Mouse (Mus musculus): Measurements from ENCODE around the gene Lpo.

The Lpo gene

DNA sequence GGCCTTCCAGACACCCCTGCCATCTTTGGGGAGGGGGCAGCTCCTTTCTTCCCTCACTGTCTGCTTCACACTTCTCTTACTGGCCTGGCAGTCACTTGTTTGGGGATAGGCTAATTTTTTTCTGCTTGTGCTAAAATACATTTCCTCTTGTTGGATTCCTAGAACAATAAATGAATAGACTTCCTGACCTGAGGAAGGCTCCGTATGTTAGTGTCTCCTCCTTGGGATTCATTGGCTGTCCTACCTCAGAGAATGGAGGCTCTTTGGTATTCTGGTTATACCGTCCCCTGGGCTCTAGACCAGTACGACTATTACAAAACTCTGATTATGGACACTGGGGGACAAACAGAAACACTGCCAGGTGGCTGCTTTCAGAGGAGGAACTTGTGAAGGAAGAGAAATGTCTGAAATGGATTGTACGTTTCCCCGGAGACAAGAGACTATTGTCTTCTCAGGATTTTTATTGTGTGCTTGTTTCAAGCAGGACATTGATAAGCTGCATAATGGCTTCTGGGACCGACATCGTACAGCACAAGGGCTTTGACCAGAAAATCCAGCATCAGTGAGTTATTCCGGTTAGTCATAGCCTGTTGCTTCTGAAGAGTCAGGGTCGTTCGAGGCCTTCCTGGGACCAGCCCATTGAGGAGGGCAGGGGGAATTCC lies at the start of gene Lpo:
Gene Lpo (minus strand): TSS at position 51 of the 662 bp plus-strand sequence.
- no peak for DNase-seq (ENCODE audit: inconsistent age in 2 of 2, low spot score in 1 of 2)

DNA sequence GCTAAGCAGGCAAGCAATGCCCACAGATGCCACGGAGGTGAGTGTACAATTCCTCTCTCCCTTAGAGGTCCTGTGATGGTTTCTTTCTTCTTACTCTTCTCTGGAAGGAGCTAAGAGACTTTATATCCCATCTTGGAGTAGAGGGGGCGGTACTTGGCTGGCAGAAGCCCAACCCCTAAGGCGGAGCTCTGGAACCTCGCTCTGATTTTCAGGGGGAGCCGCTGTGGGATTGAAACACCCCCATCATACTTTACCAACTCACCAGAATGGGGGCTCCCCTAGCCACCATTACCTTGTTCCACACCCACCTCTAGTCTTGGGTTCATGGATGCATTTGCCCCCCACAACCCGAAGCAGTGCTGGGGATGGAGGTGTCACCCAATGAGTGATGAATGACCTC lies 47.3 kb upstream of the Lpo start, which contains the start of gene Epx:
Gene Epx (minus strand): TSS at position 101 of the 400 bp plus-strand sequence.
- no peak for DNase-seq (ENCODE audit: inconsistent age in 2 of 2, low spot score in 1 of 2)

DNA sequence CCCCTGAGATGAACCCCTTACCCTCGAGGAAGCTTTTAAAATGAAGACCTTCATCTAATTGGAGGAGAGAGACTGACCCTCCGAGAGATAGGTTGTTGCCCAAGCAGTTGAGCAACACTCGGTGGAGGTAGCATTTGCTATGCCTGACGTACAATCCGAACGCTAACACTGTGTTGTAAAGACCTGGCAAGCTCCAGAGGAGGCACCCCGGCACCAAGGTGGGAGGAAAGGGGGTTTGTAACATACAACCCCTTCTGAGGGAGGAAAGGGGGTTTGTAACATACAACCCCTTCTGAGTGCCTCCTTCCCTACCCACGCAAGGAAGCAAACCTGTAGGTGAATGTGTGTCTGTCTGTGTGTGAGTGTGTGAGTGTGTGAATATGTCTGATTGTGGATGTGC lies 43.7 kb upstream of the Lpo start:
- no peak for DNase-seq (ENCODE audit: inconsistent age in 2 of 2, low spot score in 1 of 2)

DNA sequence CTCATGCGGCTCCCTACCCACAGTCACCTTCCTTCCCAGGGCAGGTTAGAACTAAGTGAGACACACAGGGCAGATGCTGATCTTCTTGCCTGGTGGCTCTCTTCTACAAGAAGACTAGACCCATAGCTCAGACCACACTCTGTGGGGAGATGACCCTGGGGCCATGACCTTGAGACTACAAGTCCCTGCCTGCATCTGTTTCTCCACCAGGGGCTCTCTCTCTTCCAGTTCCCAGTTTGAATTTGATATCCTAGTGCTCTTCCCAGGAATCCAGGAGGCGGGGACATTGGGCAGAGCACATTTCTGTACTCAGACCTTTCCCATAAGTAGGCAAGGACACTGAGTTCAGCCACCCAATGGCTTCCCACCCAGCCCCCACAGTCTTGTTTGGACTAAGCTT lies 42.0 kb upstream of the Lpo start:
- no peak for DNase-seq (ENCODE audit: inconsistent age in 2 of 2, low spot score in 1 of 2)

DNA sequence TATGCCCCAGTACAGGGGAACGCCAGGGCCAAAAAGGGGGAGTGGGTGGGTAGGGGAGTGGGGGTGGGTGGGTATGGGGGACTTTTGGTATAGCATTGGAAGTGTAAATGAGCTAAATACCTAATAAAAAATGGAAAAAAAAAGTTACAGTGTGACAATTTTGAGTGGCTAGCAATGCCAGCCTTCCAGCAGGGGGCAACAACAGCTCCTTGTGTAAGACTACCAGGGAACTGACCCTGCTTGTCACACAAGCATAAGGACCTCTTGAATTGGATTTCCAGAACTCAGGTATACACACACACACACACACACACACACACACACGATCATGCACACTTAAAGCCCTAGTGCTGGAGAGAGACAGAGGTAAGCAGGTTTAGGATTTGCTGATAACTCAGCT lies 38.8 kb upstream of the Lpo start:
- peak in 1 of 2 experiments; percentile 32 for DNase-seq (ENCODE audit: inconsistent age in 2 of 2, low spot score in 1 of 2)

DNA sequence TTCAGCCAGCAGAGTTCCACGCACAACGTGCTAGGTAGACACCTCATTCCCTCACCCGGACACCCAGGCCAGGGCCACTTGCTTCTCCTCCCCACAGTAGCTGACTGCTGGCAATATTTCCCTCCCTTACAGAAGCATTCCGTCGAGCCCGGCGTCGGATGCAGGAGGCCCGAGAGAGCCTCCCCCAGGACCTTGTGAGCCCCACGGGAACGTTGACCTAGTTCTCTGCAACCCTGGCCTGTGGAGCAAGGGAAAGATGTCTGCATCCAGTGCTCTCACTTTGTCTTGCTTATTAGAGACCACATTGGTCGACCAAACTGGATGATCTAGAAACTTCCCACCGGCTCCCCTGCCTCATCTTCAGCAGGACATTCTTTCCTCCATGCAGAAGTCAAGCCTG lies 34.7 kb upstream of the Lpo start:
- no peak for DNase-seq (ENCODE audit: inconsistent age in 2 of 2, low spot score in 1 of 2)

DNA sequence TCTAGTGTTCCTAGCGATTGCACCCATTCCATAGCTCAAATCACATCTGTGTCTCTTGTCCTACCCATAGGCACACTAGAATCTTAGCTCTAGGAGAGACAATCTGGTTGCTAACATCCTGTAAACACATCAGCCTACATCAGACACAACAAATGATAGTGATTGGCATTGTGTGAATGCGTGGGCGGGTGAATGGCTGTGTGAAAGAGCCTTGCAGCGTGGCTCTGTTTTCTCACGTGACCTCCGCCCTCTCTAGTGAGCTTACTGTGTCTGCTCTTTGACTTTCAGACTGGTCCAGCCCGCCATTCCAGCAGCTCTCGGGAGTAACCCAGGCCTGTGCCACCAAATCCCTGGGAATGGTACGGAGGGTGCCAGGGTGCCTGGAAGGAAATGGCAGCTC lies 32.3 kb upstream of the Lpo start:
- DNase-seq (ENCODE audit: inconsistent age in 2 of 2, low spot score in 1 of 2): no peak

DNA sequence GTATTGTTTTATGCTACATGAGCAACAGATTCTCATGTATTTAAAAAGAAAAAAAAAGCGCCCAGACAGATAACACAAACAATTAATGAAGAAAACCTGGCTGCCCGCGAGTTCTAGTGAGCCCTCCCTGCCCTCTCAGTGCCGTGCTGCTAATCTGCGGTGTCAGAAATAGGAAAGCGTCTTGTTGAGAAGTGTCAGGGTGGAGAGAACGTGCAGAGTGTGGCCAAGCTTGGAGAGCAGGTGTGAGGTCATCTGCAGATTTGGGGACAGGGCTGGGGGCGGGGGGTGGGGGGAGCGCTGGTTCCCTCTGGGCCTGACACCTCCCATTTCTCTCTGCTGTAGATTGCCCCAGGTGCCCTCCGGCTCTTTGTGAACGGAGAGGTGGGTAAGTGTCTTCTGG lies 31.2 kb upstream of the Lpo start:
- no peak for DNase-seq (ENCODE audit: inconsistent age in 2 of 2, low spot score in 1 of 2)

DNA sequence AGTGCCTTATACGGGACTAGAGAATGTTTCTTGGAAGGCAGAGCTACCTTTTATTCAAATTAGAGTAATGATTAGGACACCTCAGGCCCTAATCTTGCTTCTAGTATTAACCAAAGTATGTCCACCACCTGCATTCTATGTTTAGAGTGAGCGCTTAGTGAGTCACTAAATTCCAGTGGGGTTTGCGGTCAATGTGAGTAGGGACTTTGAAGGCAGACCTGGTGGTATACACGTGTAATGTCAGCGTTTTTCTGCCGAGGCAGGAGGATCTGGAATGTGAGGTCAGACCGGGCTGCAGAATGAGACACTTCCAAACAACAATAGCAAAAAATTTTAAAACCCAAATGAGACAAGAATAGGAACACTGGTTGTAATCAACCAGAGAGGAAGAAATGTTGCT lies 26.5 kb upstream of the Lpo start:
- DNase-seq (ENCODE audit: inconsistent age in 2 of 2, low spot score in 1 of 2): no peak

DNA sequence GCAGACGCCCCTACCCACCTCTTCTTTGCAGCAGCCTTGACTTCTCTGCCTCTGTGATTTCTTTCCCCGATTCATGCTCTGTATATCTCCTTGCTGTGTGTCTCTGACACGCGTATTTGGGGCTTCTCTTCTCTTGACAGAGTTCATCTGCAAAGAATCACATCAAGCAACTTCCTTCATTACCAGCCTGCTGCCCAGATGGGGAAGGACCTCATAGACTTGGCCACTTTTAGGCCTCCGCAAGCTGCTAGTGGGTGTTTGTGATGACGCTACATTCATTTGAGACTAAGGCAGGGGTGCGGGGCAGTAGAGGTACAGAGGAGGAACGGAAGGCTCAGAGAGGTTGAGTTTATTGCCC lies 25.5 kb upstream of the Lpo start:
- peak in 1 of 2 experiments; percentile 18 for DNase-seq (ENCODE audit: inconsistent age in 2 of 2, low spot score in 1 of 2)

DNA sequence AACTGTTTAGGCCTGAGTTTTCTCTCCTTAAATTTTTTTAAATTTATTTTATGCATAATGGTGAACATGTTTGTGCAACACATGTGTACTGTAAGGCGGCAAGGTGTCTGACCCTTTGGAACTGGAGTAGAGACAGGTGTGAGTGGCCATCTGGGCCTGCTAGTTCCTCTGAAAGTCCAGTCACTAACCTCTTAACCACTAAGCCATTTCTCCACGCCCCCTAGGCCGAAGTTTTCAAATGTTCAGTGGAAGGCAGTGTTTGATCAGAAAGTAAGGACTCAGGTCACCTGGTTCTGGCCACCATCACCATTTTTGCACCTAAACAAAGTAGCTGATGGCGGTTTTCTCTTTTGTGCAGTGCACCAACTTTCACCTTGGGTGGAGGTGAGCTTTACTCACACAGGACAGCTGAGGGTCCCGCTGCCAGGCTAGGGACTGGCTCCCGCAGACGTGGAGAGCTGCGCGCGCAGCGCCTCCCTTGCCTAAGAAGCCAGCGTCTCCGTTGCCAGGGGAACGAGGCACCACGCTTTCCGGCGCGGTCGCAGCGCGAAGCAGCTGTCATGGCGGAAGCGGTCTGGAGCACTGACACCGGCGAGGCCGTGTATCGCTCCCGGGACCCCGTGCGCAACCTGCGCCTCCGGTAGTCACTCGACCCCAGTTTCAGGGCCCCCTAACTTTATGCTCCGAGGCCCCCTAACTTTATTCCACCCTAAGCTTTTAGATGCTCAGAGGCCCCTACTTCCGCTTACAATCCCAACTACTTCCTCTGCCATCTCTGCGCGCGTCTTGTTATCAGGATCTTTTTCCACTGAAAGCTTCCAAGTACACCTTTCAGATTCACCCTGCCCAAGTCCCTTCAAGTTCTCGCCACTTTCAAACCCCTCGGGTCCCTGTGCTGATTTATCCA lies 24.9 kb upstream of the Lpo start, which contains the start of gene Mks1:
Gene Mks1 (plus strand): TSS at position 526 of the 907 bp plus-strand sequence.
- peak; percentile 91 to 97 for DNase-seq (ENCODE audit: inconsistent age in 2 of 2, low spot score in 1 of 2)

DNA sequence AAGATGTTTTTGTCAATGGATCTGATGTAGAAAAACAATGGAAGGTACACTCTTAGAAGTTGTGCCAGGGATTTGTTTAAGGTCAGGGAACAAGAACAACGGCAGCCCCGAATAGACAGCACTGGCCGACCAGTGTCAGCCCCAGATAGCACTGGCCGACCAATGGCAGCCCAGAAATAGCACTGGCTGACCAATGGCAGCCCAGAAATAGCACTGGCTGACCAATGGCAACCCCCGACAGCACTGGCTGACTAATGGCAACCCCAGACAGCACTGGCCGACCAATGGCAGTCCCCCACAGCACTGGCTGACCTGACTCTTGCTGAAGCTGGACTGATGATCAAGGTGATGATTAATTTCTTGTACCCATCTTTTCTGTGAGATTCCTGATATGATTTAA lies 19.8 kb upstream of the Lpo start:
- DNase-seq (ENCODE audit: inconsistent age in 2 of 2, low spot score in 1 of 2): no peak

DNA sequence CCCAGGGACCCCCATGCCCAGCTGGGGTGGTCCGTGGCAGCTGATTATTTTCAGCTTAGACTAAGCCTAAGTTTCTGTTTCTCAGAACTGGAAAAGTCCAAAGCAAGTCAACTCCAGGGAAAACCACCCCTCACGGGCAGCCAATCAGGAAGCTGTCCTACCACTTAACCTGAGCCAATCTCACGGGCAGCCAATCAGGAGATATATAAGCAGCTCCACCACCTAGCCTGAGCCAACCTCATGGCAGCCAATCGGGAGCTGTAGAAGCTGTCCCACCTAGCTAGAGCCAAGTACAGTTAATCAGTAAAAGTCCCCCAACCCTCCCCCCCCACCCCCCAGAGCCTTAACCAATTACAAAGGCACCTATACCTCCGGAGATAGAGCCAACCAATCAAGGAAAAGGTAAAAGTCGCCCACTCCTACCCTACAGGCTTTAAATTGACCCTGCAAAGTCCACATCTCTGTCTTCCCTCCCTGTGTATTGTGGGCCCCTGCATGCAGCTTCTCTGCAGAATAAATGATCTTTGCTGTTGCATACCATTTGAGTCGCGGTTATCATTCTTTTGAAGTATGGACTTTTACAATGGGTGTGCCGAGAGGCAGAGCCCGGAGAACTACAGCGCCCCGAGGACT lies 19.0 kb upstream of the Lpo start:
- DNase-seq (ENCODE audit: inconsistent age in 2 of 2, low spot score in 1 of 2): no peak

DNA sequence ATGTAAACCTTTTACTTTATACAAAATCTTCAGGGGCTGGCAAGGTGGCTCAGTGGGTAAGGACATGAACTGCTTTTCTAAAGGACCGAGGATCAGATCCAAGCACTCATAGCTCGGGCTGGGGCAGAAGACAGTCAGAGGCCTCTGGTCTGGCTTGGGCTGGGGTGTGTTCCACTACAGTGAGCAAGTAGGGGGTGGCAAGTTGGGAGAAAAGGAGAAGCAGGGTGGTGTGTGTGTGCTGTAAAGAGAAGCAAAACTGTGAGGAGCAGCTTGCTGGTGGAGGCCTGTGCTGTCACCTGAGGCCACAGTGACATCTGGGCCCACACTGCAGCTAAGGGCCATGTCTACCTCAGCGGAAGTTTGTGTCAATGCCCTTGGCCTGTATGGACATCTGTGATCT lies 13.3 kb upstream of the Lpo start:
- DNase-seq (ENCODE audit: inconsistent age in 2 of 2, low spot score in 1 of 2): no peak

DNA sequence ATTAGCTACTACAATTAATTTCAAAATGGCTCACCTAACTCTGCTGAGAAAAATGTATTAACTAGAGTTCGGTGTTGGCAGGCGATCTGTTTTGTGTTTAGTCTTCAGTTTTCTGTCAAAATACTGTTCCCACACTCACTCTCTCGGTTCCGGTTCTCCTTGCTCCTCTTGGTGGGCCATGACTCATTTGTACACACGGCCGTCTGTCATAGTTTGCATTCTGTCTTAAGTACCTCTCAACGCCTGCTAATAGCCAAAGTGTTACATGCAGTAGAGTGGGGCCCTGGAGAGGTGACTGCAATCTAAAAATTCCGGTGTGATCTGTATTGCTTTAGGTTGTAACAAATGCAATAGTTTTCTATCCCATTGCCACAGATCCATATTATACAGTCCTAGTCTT lies 12.6 kb upstream of the Lpo start:
- DNase-seq (ENCODE audit: inconsistent age in 2 of 2, low spot score in 1 of 2): no peak

DNA sequence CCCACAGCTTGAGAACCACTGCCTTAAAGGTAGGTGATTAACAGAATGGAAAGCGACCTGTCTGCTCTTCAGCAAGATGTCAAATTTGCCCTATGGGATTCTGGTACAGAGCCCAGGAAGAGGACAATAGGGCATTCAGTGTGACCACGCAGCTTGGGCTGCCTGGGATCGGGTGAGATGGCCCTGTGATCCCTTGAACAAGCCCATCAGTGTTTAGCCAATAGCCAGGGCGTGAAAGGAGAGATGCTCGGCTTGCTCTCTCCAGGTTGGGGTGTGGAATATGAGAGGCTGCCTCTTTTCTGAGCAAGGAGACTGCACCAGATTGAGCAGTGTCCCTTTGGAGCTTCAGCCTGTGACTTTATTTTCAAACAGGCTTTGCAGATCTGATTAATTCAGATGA lies 6.6 kb downstream of the Lpo start:
- no peak for DNase-seq (ENCODE audit: inconsistent age in 2 of 2, low spot score in 1 of 2)

DNA sequence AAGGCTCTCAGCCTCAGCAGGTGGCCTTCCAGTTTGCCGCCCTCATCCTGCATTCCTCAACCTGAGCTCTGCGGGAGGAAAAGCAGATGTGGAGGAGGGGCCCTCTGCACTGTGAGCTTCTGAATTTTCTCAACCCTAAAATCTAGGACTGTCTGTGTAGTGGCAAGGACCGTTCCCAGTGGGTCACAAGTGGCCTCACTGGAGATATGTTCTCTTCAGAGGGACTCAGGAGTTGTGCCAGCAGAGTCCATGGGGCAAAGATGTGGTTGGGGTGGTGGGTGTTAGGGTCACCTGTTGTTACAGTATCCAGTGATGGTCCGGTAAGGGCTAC lies 10.7 kb downstream of the Lpo start:
- DNase-seq (ENCODE audit: inconsistent age in 2 of 2, low spot score in 1 of 2): no peak

DNA sequence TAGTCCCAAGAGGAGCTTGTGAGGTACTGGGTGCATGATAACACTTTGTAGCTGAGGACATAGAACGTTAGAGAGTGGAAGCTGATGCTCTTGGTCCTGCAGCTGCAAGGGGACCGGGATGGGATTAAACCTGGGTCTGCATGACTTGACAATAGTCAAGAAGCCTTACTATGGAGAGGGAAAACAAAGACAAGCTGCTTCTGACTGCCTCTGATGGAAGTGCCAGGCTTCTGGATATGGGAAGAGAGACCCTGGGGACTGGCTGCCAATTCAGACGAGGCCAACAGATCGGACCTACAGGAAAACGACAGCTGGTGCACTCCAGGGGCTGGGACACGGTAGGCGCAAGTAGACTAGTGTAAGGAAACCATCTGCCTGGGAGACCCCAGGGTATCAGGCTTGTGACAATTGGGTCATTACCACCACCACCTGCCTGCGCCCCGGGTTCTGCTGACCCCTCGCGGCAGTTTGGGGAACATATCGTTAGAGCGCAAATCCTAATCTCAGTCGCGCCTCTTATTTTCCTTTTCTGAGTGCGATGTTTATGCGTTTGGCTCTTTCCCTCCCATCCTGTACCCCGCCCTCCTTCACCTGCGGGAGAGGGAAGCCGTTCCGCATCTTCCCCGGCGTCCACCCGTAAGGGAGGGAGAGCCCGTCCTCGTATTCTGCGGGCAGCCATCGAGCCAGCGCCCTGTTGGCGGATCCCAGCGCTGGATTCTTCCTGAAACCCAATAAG lies 11.2 kb downstream of the Lpo start:
- peak; percentile 6 to 66 for DNase-seq (ENCODE audit: inconsistent age in 2 of 2, low spot score in 1 of 2)

DNA sequence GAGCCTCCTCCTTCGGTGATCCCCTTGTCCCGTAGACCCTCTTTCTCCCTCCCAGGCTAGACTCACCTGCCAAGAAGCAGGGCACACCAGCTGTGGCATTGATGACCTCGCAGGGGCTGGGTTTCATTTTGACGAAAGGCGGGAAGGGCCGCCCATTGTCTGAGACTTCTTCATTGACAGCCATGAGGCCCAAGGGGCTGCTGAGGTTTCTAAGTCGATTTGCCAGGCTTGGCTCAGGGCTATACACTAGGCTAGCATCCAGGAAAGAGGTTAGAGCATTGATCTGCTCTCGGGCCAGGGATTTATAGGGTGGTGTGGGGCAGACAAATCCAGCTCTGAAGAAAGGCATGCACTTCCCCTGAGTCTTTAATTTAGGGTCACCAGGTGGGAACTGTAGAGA lies 13.3 kb downstream of the Lpo start:
- DNase-seq (ENCODE audit: inconsistent age in 2 of 2, low spot score in 1 of 2): no peak

DNA sequence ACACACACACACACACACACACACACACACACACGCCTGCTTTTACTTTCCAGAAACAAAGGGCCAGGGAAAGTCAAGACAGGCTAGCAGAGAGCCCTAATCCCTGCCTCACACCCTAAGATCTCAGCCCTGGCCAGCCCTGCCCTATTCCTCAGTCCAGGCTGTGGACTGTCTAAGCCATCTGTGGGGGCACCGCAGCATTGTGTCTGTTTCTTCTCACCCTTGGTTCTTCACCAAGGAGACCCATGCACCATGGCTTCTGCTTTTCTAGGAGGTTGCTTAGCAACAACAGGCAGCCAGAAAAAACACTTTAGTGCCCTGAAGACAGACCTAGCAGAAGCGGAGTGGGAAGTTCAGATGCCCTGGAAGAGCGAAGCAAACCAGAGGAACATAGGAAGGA lies 16.7 kb downstream of the Lpo start:
- no peak for DNase-seq (ENCODE audit: inconsistent age in 2 of 2, low spot score in 1 of 2)

DNA sequence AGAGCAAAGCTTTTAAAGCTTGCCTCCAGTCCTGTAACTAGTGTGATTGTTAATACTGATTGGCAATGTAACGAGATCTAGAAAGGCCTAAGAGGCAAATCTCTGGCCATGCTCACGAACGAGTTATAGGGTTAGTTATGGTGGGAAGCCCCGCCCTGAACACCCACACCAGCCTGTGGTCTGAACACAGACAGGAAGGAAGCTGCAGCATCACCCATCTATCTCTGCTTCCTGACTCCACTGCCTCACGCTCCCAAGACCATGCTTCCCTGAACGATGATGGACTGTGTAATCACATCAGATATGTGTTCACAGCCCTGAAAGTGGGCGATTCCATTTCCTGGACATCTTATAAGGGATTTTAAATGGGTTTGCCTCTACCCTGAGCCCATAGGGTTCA lies 19.9 kb downstream of the Lpo start:
- no peak for DNase-seq (ENCODE audit: inconsistent age in 2 of 2, low spot score in 1 of 2)

Data from adrenal gland, adult (tissue).